Comparison of ENCODE assay signal across 11 mouse cellular contexts in the genomic region with DNA sequence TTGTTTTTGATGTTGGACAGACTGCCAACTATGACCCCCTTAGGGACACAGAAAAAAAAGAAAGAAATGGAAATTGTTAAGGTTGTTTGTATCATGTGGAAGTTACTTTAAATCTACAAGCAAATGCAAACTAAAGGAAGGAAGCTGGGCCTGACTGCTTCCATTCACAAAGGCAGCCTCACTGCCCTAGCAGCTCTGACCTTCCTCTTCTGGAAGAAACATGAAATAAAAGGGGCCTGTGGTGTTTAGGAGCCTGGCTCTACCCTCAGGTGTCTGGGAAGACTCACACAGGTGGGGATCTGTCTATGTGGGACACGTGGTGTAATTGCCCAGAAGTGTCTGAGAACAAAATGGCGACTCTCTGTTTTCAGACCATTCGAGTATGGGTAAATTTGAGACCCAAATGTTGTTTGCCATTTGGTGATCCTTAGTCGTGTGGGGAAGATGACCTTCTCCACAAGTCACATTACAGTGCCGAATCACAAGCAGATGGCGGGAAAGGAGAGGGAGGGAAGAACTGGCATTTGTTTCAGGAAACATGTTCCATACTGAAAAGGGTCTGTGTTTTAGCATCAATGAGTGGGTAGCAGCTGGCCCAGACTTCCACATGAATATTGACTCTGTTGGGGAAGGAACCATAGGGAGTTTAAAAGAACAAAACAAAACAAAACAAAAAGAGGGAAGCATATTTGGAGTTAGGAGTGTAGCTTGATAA. TPM values are rescaled to one million over a fixed set of nuclear protein-coding genes. Genes with fewer than 3 reads are reported as not detected.
DNase-seq lines count a peak whose midpoint lies in the region; ATAC-seq and TF ChIP-seq lines count a peak whose summit lies in the region.
"Had no signal": no experiment of that assay in that cellular context is flagged by ENCODE, and none has a peak within 500 bp of the region (broad histone marks: within the 10 kb centered on the region; RNA-seq: fewer than 3 reads in every experiment).

No protein-coding gene starts in this region.

- intact Hi-C loops in heart, postnatal 14 days (cut with DNase I): no loop called here

- H3K27me3 ChIP-seq in megakaryocyte, embryonic 14.5 days (replicated peaks): no peaks in the 10 kb centered on the region

- H3K36me3 ChIP-seq in megakaryocyte, embryonic 14.5 days (replicated peaks; ENCODE audit: low read length): peaks cover 19% of the 10 kb centered on the region

- peak overlapping the region; percentile 81 for H3K27ac ChIP-seq in layer of hippocampus, adult 2 months

- no peak for TF ChIP-seq CTCF in layer of hippocampus, adult 2 months (conservative IDR thresholded peaks at IDR 0.05)

- no peaks in the 10 kb centered on the region for H3K9me3 ChIP-seq in megakaryocyte, embryonic 14.5 days

- ATAC-seq in frontal cortex, adult (ENCODE audit: low TSS enrichment): peak; percentile 13; the same call in 1 of the 2 replicates

- H3K4me3 ChIP-seq in layer of hippocampus, adult 2 months: no peak overlapping the region
- peak overlapping the region; percentile 18 for H3K4me3 ChIP-seq in megakaryocyte, embryonic 14.5 days (replicated peaks)

- H3K4me1 ChIP-seq in megakaryocyte, embryonic 14.5 days: peaks cover 45% of the 10 kb centered on the region

- no peak for DNase-seq in frontal cortex, postnatal 36 days (ENCODE audit: low spot score in 2 of 2)
- peak; percentile 36 to 51 for DNase-seq in layer of hippocampus, adult 2 months (ENCODE audit: low spot score in 2 of 2)
- no peak for DNase-seq in layer of hippocampus, postnatal 25 days (ENCODE audit: extremely low spot score in 1 of 2, low spot score in 1 of 2)
- DNase-seq in heart, postnatal 14 days: peak; percentile 25 to 29
- DNase-seq in right cerebral cortex, postnatal 36 days (ENCODE audit: low spot score in 2 of 2): no peak
- DNase-seq in thymus, postnatal 25 days: no peak
- DNase-seq: cerebellum, adult 18-20 months; thymus, adult 2 months had no signal

RNA-seq across cellular contexts. Expression of gene Naa20, which starts 13.0 kb away (rescaled TPM):
- total RNA-seq in layer of hippocampus, adult 2 months (2021): 10 to 100 TPM; 64.5 to 66.8 TPM
- 10 to 100 TPM; 68.4 to 69.2 TPM for total RNA-seq in layer of hippocampus, postnatal 25 days (2021)
- total RNA-seq in heart, postnatal 14 days (2021): 10 to 100 TPM; 94.1 to 99.6 TPM
- polyA plus RNA-seq in megakaryocyte, embryonic 14.5 days (2012; ENCODE audit: insufficient read depth, low replicate concordance): 15.8 and 55.3 TPM in 2 replicates

RNA-seq across cellular contexts. Expression of gene Cfap61, which starts 45.7 kb away (rescaled TPM):
- 1 to 10 TPM; 2.0 to 2.2 TPM for total RNA-seq in layer of hippocampus, adult 2 months (2021)
- 1 to 10 TPM; 2.5 to 4.9 TPM for total RNA-seq in layer of hippocampus, postnatal 25 days (2021)
- 1 to 10 TPM in 1 of 2 experiments, under 1 TPM in 1; 0.68 to 2.7 TPM for total RNA-seq in heart, postnatal 14 days (2021)
- not detected in 2 replicates for polyA plus RNA-seq in megakaryocyte, embryonic 14.5 days (2012; ENCODE audit: insufficient read depth, low replicate concordance)
- total RNA-seq: hematopoietic stem cell, adult 5-6 weeks had no signal

RNA-seq across cellular contexts. Expression of gene Crnkl1, which starts 45.9 kb away (rescaled TPM):
- total RNA-seq in layer of hippocampus, adult 2 months (2021): 10 to 100 TPM; 19.8 to 21.6 TPM
- total RNA-seq in layer of hippocampus, postnatal 25 days (2021): 10 to 100 TPM; 18.8 to 21.3 TPM
- total RNA-seq in heart, postnatal 14 days (2021): 10 to 100 TPM; 18.2 to 20.0 TPM
- polyA plus RNA-seq in megakaryocyte, embryonic 14.5 days (2012; ENCODE audit: insufficient read depth, low replicate concordance): 2.3 TPM in 1 of 2 replicates, not detected in the other

Comparison
In these comparisons a context has a peak if more than half of its experiments do, and no peak if none do; other contexts are left out.
1. DNase-seq: peak in layer of hippocampus, adult 2 months (2 of 2) and heart, postnatal 14 days (2 of 2); none in frontal cortex, postnatal 36 days (0 of 2), layer of hippocampus, postnatal 25 days (0 of 2), right cerebral cortex, postnatal 36 days (0 of 2) and thymus, postnatal 25 days (single experiment).